Mouse (Mus musculus) limb, embryonic 15.5 days (tissue): ENCODE measurements around the gene Rbpj. TPM values are rescaled to one million over a fixed set of nuclear protein-coding genes. Genes with fewer than 3 reads are reported as not detected.
A peak's percentile ranks its signal among the peaks of the same experiment; 100 is the strongest.
"Not testable (repeated sequence)": the region's sequence is repeated elsewhere in the genome, so short reads cannot be mapped to it uniquely, and the experiment has no call there.

Source experiments
- ATAC-seq: fragments of 200-750 bp; cut with Nextera tagmentation; 2 replicates; pipeline ENCODE4 v1.8.0; 2017; ENCODE audit warnings: low read depth, moderate TSS enrichment; ENCODE audit not compliant: insufficient number of reproducible peaks, low FRiP score, low TSS enrichment
- H3K27ac ChIP-seq: fragments of 300-500 bp; sonication (generic); 2 replicates; pipeline ENCODE4 v1.5.1; 2015; ENCODE audit warnings: moderate library complexity, mild to moderate bottlenecking, inconsistent platforms
- H3K27me3 ChIP-seq: fragments of 300-500 bp; sonication (generic); 2 replicates; pipeline ENCODE4 v1.6.1; 2015; ENCODE audit warnings: inconsistent platforms
- H3K36me3 ChIP-seq: fragments of 300-500 bp; sonication (generic); 2 replicates; pipeline ENCODE4 v1.6.1; 2015; ENCODE audit warnings: inconsistent platforms
- H3K4me1 ChIP-seq: fragments of 300-500 bp; sonication (generic); 2 replicates; pipeline ENCODE4 v1.6.1; 2015; ENCODE audit warnings: inconsistent platforms
- H3K4me2 ChIP-seq: fragments of 300-500 bp; sonication (generic); 2 replicates; pipeline ENCODE4 v1.6.1; 2015; ENCODE audit warnings: mild to moderate bottlenecking, inconsistent platforms
- H3K4me3 ChIP-seq: fragments of 300-500 bp; sonication (generic); 2 replicates; pipeline ENCODE4 v1.5.1; 2015; ENCODE audit warnings: mild to moderate bottlenecking, inconsistent platforms
- H3K9ac ChIP-seq: fragments of 300-500 bp; sonication (generic); 2 replicates; pipeline ENCODE4 v1.6.1; 2015; ENCODE audit warnings: inconsistent platforms
- H3K9me3 ChIP-seq: fragments of 300-500 bp; sonication (generic); 2 replicates; pipeline ENCODE4 v1.6.1; 2016; ENCODE audit warnings: inconsistent platforms
- WGBS: fragments of 180-500 bp; shearing (Covaris S2); methylation state at CpG from one replicate; pipeline ENCODE4 v1.1.7; 2015; 5-methylcytosine and 5-hydroxymethylcytosine counted together
- polyA plus RNA-seq: library from polyadenylated mRNA; unstranded; fragments of >200 nt; fragmentation: Nextera tagmentation; extraction: Ambion mirVana; gene quantifications from 2 replicates; pipeline ENCODE4 v1.2.1, GENCODE M21; 2015

Gene Rbpj
- polyA plus RNA-seq, 1 experiment from 2014 or later, result 36.5 TPM

DNA sequence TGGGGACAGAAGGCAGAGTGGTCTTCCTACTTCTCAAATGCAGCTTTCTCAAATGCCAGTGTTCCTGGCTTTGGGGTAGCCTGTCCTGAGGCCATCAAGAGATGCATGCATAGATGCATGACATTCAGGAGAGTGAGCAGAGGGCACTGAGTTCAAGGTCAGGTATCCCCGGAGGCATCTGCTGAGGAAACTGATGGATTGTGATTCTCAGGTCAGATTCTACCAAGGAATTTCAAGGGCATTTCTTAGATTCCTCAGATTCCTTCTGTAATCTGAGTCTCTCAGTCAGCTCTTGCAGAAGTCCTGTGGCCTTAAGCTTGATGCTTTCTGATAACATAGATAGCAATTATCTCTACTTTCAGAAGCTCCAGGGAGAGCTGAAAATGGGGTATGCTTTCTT is 76.1 kb downstream of the Rbpj start:
- H3K27ac ChIP-seq, result no peak overlapping the region
- WGBS, result 31% methylated on average over 1 of the region's 1 CpGs
- no peak overlapping the region for H3K4me2 ChIP-seq
- peaks cover 6% of the 10 kb centered on the region; the same call in 1 of the 2 replicates for H3K4me1 ChIP-seq
- no peaks in the 10 kb centered on the region for H3K36me3 ChIP-seq
- no peak overlapping the region for H3K9ac ChIP-seq
- ATAC-seq, result no peak
- no peak overlapping the region for H3K4me3 ChIP-seq
- no peaks in the 10 kb centered on the region for H3K27me3 ChIP-seq
- no peaks in the 10 kb centered on the region for H3K9me3 ChIP-seq

DNA sequence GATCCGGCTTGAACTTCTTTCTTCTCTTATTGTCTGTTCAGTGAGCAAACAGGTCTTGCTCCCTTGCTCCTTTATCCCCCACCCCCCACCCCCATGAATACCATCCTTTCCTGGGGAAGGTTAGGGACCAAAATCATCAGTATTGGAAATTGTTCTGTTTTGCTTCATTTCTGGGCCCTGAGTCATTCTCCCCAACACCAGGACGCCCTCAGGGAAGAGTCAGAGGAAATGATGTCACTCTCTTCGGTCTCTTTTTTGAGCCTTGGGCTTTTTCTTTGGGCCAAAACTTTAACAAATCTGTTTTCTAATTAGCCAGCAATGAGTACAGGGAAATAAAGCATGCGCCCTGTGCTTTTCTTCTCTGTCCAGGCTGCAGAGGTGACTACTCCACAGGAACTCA is 77.4 kb downstream of the Rbpj start:
- Histone ChIP-seq H3K4me3 (no peak overlapping the region), H3K27me3 (no peaks in the 10 kb centered on the region), H3K4me1 (peaks cover 2% of the 10 kb centered on the region; the same call in 1 of the 2 replicates), H3K9me3 (no peaks in the 10 kb centered on the region), H3K36me3 (no peaks in the 10 kb centered on the region), H3K27ac (no peak overlapping the region), H3K9ac (no peak overlapping the region), H3K4me2 (no peak overlapping the region)
- no peak for ATAC-seq
- 71% methylated on average over 4 of the region's 4 CpGs for WGBS

DNA sequence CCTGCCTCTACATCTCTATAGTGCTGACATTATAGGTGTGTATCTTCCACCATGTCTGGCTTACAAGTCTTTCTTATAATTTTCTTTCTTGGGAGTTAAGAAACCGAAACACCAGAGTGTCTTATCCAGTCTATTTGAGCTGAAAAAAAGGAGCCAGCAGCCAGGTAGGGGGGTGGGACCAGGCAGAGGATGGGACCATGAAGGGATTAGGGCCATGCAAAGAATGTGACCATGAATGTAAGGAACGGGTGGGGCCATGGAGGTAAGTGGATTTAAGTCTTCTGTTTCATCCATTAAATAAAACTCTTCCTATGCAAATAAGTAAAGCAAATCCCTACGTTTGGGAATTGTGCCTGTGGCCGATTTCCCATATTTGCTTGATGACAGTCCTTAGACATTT is 78.0 kb downstream of the Rbpj start:
- no peaks in the 10 kb centered on the region for H3K36me3 ChIP-seq
- WGBS, result 81% methylated on average over 4 of the region's 4 CpGs

DNA sequence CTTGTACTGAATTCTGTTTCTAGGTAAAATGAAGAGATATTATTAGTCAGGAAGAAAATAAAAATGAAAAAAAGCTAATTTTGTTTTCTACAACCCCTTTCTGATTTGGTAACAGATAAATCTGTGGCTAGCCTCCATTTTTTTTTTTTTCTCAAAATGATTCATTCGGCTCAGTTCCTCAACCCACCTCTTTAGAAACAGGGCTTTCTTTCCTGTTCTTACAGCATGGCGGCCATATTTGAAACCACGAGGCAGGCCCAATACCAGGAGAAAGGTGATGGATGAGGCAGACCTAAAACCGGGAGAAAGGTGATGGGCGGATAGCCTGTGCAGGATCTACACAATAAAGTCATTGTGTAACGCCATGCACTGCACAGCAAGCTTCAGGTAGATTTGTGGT is 80.5 kb downstream of the Rbpj start:
- H3K9me3 ChIP-seq, result no peaks in the 10 kb centered on the region
- no peak overlapping the region for H3K9ac ChIP-seq
- no peak for ATAC-seq
- WGBS, result 79% methylated on average over 6 of the region's 6 CpGs
- H3K4me1 ChIP-seq, result peaks cover 4% of the 10 kb centered on the region; the same call in 1 of the 2 replicates
- H3K4me2 ChIP-seq, result no peak overlapping the region
- H3K27ac ChIP-seq, result peak overlapping the region; percentile 4; the same call in 1 of the 2 replicates
- H3K4me3 ChIP-seq, result no peak overlapping the region
- no peaks in the 10 kb centered on the region for H3K36me3 ChIP-seq
- no peaks in the 10 kb centered on the region for H3K27me3 ChIP-seq

More for the DNA sequence above, 78.0 kb downstream of the Rbpj start:
- Histone ChIP-seq H3K4me1 (peaks cover 2% of the 10 kb centered on the region; the same call in 1 of the 2 replicates), H3K9ac (no peak overlapping the region), H3K27ac (no peak overlapping the region), H3K4me2 (no peak overlapping the region), H3K9me3 (no peaks in the 10 kb centered on the region), H3K27me3 (no peaks in the 10 kb centered on the region), H3K4me3 (no peak overlapping the region)
- ATAC-seq, result no peak

DNA sequence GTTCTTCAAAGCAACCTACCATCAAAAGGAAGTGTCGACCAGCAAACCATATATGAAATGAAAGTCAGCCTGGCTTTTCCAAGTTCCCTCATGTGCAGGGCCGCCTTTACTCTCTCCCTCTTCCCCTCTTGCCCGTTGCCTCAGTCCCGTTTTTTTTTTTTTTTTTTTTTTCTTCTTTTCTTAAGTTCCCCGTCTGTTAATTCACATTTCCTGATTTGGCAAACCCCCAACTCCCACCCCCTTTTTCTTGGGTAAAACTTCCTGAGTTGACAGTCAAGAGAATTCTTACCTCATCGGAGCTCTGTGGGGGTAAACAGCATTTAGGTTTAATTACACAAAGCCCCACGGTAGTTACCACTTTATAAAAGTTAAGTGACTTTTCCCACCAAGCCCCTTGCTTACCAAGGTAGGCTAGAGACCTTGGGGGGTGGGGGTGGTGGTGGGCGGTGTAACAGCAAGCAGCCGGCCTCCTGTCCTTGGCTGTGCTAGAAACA is 81.1 kb downstream of the Rbpj start:
- H3K36me3 ChIP-seq, result no peaks in the 10 kb centered on the region
- ATAC-seq, result no peak
- no peaks in the 10 kb centered on the region for H3K9me3 ChIP-seq
- 24% methylated on average over 9 of the region's 9 CpGs for WGBS
- H3K9ac ChIP-seq, result no peak overlapping the region
- peaks cover 10% of the 10 kb centered on the region; the same call in 1 of the 2 replicates for H3K4me1 ChIP-seq
- peak overlapping the region; percentile 4; the same call in 1 of the 2 replicates for H3K27ac ChIP-seq
- H3K4me3 ChIP-seq, result no peak overlapping the region
- H3K4me2 ChIP-seq, result no peak overlapping the region
- no peaks in the 10 kb centered on the region for H3K27me3 ChIP-seq

DNA sequence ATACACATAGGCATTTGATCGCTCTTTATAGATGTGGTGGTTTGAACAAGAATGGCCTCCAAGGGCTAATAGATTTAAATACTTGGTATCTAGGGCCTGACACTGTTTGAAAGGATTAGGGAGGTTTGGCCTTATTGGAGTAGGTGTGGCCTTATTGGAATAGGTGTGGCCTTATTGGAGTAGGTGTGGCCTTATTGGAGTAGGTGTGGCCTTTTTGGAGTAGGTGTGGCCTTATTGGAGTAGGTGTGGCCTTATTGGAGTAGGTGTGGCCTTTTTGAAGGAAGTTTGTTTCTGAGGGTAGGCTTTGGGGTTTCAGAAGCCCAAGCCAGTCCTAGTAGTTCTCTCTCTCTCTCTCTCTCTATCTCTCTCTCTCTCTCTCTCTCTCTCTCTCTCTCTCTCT is 84.4 kb downstream of the Rbpj start:
- H3K9me3 ChIP-seq, H3K4me2 ChIP-seq, H3K4me3 ChIP-seq, H3K9ac ChIP-seq, H3K4me1 ChIP-seq, ATAC-seq, H3K27ac ChIP-seq, H3K27me3 ChIP-seq, H3K36me3 ChIP-seq: not testable (repeated sequence)
- WGBS, result 94% methylated on average over 1 of the region's 1 CpGs

DNA sequence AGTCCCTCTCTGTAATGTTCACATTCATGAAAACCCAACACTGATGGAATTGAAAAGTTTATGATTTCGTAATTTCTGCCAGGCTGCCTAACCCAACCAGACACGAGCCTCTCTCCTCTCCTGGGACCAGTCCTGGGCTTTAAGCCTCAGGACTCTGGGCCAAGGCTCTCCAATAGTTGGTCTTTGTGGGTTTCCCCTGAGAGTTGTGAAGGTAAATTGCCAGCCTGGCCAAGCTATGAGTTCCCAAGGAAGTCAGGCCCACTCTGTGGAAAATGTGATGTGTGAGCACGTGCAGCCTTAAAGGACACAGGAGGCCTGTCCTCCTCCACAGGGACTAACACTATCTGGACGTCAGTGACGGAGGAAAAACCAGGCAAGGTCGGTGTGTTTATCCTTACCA is 85.4 kb downstream of the Rbpj start:
- peaks cover 10% of the 10 kb centered on the region; the same call in 1 of the 2 replicates for H3K4me1 ChIP-seq
- no peak for ATAC-seq
- no peak overlapping the region for H3K4me2 ChIP-seq
- H3K9ac ChIP-seq, result no peak overlapping the region
- no peaks in the 10 kb centered on the region for H3K9me3 ChIP-seq
- no peak overlapping the region for H3K4me3 ChIP-seq
- H3K27ac ChIP-seq, result 0 out of 2 replicates have a peak overlapping the region, but pooled peaks have one; percentile 8
- H3K27me3 ChIP-seq, result no peaks in the 10 kb centered on the region
- 49% methylated on average over 6 of the region's 6 CpGs for WGBS
- no peaks in the 10 kb centered on the region for H3K36me3 ChIP-seq

DNA sequence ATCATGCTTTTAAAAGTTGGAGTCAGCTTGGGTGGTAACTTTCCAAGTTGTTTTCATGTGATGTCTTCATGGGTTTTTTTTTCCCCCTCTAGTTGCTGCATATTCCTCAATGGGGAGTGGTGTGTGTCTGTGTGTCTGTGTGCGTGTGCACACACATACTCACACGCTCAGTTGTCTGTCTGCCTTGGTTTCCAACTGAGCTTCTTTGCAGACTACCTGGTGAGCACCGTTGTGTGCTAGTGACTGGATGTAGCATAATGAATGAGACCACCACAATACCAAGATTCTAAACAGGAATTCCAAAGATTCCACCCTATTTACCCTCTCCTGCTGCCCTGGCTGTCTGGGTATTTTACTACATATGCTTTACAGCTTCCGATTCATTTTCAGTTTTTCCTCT is 86.0 kb downstream of the Rbpj start:
- Histone ChIP-seq H3K27ac (0 out of 2 replicates have a peak overlapping the region, but pooled peaks have one; percentile 8), H3K36me3 (no peaks in the 10 kb centered on the region), H3K9ac (no peak overlapping the region), H3K27me3 (no peaks in the 10 kb centered on the region), H3K4me1 (0 out of 2 replicates have a peak, but pooled peaks cover 7% of the 10 kb centered on the region), H3K9me3 (no peaks in the 10 kb centered on the region), H3K4me3 (no peak overlapping the region), H3K4me2 (no peak overlapping the region)
- no peak for ATAC-seq
- WGBS, result 79% methylated on average over 4 of the region's 4 CpGs

DNA sequence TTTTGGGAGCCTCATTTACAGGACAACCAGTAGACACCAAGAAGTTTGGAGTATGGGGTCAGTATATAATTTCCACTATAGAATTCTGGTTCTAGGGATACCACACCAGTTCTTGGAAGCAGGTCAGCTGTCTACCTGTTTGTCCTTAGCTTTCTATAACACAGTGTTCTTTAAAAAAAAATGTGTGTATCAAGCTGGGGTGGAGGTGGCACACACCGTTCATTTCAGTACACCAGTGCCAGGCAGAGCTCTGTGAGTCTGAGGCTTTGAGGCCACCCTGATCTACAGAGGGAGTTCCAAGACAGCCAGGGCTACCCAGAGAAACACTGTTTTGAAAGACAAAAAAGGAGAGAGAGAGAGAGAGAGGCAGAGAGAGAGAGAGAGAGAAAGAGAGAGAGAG is 87.3 kb downstream of the Rbpj start:
- Histone ChIP-seq H3K9me3 (no peaks in the 10 kb centered on the region), H3K27ac (no peak overlapping the region), H3K4me1 (0 out of 2 replicates have a peak, but pooled peaks cover 7% of the 10 kb centered on the region), H3K4me2 (no peak overlapping the region), H3K9ac (no peak overlapping the region), H3K36me3 (no peaks in the 10 kb centered on the region), H3K4me3 (no peak overlapping the region), H3K27me3 (no peaks in the 10 kb centered on the region)
- ATAC-seq, result no peak
- WGBS, result 85% methylated on average over 1 of the region's 1 CpGs

DNA sequence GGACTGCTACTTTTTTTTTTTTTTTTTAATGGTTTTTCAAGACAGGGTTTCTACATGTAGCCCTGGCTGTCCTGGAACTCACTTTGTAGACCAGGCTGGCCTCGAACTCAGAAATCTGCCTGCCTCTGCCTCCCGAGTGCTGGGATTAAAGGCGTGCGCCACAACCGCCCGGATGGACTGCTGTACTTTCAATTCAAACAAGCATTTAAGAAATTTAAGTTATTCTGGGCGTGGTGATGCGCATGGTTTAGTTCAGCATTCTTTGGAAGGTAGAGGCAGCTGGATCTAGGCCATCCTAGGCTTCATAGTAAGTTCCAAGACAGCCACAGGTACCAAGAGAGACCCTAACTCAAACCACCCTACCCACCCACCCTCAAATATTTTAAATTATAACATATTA is 88.2 kb downstream of the Rbpj start:
- H3K4me3 ChIP-seq, result no peak overlapping the region
- no peak for ATAC-seq
- WGBS, result 94% methylated on average over 8 of the region's 8 CpGs

DNA sequence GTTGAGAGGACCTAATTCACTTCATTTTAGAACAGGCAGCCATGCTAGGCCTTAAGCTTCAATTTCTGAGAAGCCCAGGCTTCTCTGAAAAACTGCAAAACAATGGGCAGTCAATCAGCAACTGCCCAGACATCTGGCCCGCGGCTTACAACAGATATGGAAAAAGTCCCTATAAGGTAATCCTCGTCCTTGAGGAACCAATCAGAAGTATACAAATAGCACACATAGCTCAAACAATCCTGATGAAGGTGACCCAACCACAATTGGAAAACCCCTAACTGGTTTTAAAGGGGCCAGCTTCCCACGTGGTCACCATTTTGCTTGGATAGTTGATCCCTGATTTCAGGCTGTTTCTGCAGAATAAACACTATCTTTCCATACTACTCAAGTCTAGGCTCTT is 89.0 kb downstream of the Rbpj start:
- no peak overlapping the region for H3K9ac ChIP-seq
- no peak overlapping the region for H3K27ac ChIP-seq
- H3K27me3 ChIP-seq, result no peaks in the 10 kb centered on the region
- H3K4me3 ChIP-seq, result no peak overlapping the region
- no peak overlapping the region for H3K4me2 ChIP-seq
- WGBS, result 88% methylated on average over 4 of the region's 4 CpGs
- ATAC-seq, result no peak
- H3K36me3 ChIP-seq, result no peaks in the 10 kb centered on the region
- H3K9me3 ChIP-seq, result no peaks in the 10 kb centered on the region
- 0 out of 2 replicates have a peak, but pooled peaks cover 7% of the 10 kb centered on the region for H3K4me1 ChIP-seq

More for the DNA sequence above, 88.2 kb downstream of the Rbpj start:
- no peak overlapping the region for H3K4me2 ChIP-seq
- H3K27me3 ChIP-seq, result no peaks in the 10 kb centered on the region
- no peaks in the 10 kb centered on the region for H3K36me3 ChIP-seq
- H3K9ac ChIP-seq, result no peak overlapping the region
- H3K4me1 ChIP-seq, result 0 out of 2 replicates have a peak, but pooled peaks cover 7% of the 10 kb centered on the region
- no peaks in the 10 kb centered on the region for H3K9me3 ChIP-seq
- H3K27ac ChIP-seq, result no peak overlapping the region

DNA sequence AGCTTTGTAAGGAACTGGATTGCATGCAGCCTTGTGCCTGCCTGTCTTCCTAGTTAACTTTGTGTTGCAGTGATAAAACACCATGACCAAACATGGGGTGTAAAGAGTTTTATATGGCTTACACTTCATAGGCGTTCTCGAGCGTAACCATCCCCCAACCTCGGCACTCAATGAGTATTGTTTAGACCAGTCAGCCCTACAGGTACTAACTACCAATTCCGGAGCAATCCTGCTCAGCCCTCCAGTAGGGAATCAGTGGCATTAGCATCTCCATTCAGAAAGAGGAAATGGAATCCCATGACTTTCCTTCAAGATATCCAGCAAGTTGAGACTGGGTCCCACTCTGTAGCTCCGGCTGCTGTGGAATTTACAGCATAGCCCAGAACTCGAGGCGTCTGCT is 89.5 kb downstream of the Rbpj start:
- H3K4me1 ChIP-seq, result 0 out of 2 replicates have a peak, but pooled peaks cover 7% of the 10 kb centered on the region
- 82% methylated on average over 8 of the region's 8 CpGs for WGBS
- H3K27me3 ChIP-seq, result no peaks in the 10 kb centered on the region
- no peaks in the 10 kb centered on the region for H3K9me3 ChIP-seq
- no peak for ATAC-seq
- H3K9ac ChIP-seq, result no peak overlapping the region
- no peak overlapping the region for H3K4me3 ChIP-seq
- H3K36me3 ChIP-seq, result no peaks in the 10 kb centered on the region
- no peak overlapping the region for H3K4me2 ChIP-seq
- H3K27ac ChIP-seq, result no peak overlapping the region

DNA sequence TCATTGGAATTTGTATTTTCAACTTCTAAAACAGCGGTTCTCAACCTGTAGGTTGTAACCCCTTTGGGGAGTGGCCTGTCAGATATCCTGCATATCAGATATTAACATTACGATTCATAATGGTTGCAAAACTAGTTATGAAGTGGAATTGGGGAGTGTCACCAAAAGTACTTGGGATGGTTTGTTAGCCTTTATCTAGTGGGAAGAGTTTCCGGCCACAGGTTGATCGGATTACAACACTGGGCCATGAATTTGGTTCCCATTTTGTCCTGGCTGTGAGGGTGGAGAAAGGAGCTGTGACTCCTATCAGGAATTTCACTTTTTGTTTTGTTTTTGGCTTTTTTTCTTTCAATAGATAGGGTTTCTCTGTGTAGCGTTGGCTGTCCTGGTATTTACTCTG is 90.0 kb downstream of the Rbpj start:
- Histone ChIP-seq H3K9ac (no peak overlapping the region), H3K36me3 (no peaks in the 10 kb centered on the region), H3K27me3 (no peaks in the 10 kb centered on the region), H3K9me3 (no peaks in the 10 kb centered on the region), H3K4me1 (0 out of 2 replicates have a peak, but pooled peaks cover 7% of the 10 kb centered on the region), H3K27ac (no peak overlapping the region), H3K4me2 (no peak overlapping the region), H3K4me3 (no peak overlapping the region)
- no peak for ATAC-seq
- 84% methylated on average over 5 of the region's 5 CpGs for WGBS
